Mouse (Mus musculus): Measurements from ENCODE around the gene Olfr920. TPM values are rescaled to one million over a fixed set of nuclear protein-coding genes. Genes with fewer than 3 reads are reported as not detected.

The Olfr920 gene
- polyA plus RNA-seq (2014; fragmentation: Nextera tagmentation; extraction: Ambion mirVana) = 0.03 TPM in 1 of 2 replicates, not detected in the other

GRCm38 (mm10) chr9:38751999-38752398 lies at the start of gene Olfr920:
Olfr920 (plus strand) TSS chr9:38752299.
- no peaks in the 10 kb centered on the region for H3K36me3 ChIP-seq (ENCODE audit: control insufficient read depth, insufficient read depth, low read length)
- no peaks in the 10 kb centered on the region for H3K4me1 ChIP-seq (ENCODE audit: control insufficient read depth, insufficient read depth, low read length)
- no peaks in the 10 kb centered on the region for H3K27me3 ChIP-seq (ENCODE audit: control insufficient read depth, insufficient read depth, low read length)
- no peak within 1 kb of the TSS for H3K9ac ChIP-seq (ENCODE audit: low read depth, low read length)
- no peak for ATAC-seq (replicated peaks; ENCODE audit: insufficient number of reproducible peaks, low FRiP score, low TSS enrichment)
- H3K4me2 ChIP-seq = no peak within 1 kb of the TSS
- H3K27ac ChIP-seq (ENCODE audit: low read depth, low read length) = no peak within 1 kb of the TSS
- H3K4me3 ChIP-seq (ENCODE audit: low read depth, low read length) = no peak within 1 kb of the TSS
- 88% methylated on average over 1 of the region's 1 CpGs for WGBS (ENCODE audit: insufficient replicate concordance)
- no peaks in the 10 kb centered on the region for H3K9me3 ChIP-seq (replicated peaks; ENCODE audit: control insufficient read depth, low read length)

DNA sequence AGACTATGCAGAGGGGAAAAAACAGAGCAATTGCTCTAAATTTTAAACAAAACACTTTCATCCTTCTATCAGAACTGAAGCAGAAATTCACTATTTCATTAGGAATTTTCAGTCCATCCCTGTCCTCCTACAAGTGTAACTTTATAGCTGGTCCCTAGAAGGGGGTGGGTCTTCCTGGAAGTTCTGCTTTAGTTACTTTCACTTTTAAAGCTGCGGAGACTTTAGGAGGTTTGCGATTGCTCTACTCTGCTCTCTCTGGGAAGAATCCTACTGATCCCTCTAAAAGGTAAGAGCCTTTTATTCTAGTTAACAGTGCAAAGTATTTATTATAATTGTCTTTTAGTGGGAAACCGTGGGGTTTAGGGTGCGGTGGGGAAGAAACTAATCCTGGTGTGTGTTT lies 34.0 kb upstream of the Olfr920 start, which contains the start of gene Vwa5a:
Gene Vwa5a, plus strand, starts transcription at position 167 of the 400 bp plus-strand sequence.
- Histone ChIP-seq H3K9ac (ENCODE audit: low read depth, low read length) (peak within 1 kb of the TSS; percentile 71), H3K27me3 (ENCODE audit: control insufficient read depth, insufficient read depth, low read length) (no peaks in the 10 kb centered on the region), H3K4me2 (peak within 1 kb of the TSS; percentile 74), H3K9me3 (replicated peaks; ENCODE audit: control insufficient read depth, low read length) (no peaks in the 10 kb centered on the region), H3K36me3 (ENCODE audit: control insufficient read depth, insufficient read depth, low read length) (no peaks in the 10 kb centered on the region), H3K4me3 (ENCODE audit: low read depth, low read length) (peak within 1 kb of the TSS; percentile 68), H3K27ac (ENCODE audit: low read depth, low read length) (no peak within 1 kb of the TSS), H3K4me1 (ENCODE audit: control insufficient read depth, insufficient read depth, low read length) (0 out of 2 replicates have a peak, but pooled peaks cover 2% of the 10 kb centered on the region)
- ATAC-seq (replicated peaks; ENCODE audit: insufficient number of reproducible peaks, low FRiP score, low TSS enrichment) = no peak
- WGBS (ENCODE audit: insufficient replicate concordance) = 10% methylated on average over 4 of the region's 4 CpGs

DNA sequence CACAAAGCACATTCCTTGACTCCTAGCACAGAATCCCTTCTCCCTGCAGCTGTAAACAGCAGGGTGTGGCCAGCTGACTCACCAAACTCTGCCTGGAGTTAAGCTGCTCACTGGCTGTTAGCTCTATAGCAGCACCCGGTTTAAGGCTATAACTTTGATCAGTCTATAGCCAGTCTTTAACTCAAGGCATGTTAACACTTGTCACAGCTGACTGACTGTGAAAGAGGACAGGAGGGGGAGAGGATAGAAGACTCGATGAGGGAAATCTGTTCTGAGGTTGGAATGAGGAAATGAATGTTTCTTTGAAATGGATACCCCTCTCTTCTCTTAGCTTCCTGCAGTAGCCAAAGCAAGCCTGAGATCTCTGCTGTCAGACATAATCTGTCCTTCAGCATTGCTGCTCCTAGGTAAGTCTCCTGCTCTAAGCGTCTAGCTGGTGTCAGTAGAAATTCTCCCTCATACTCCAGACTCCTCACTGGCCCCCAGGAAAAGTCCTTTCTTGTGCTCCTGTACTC lies 33.1 kb upstream of the Olfr920 start:
- Histone ChIP-seq H3K36me3 (ENCODE audit: control insufficient read depth, insufficient read depth, low read length) (no peaks in the 10 kb centered on the region), H3K4me3 (ENCODE audit: low read depth, low read length) (peak overlapping the region; percentile 68), H3K27me3 (ENCODE audit: control insufficient read depth, insufficient read depth, low read length) (no peaks in the 10 kb centered on the region), H3K9ac (ENCODE audit: low read depth, low read length) (peak overlapping the region; percentile 71), H3K27ac (ENCODE audit: low read depth, low read length) (no peak overlapping the region), H3K4me2 (peak overlapping the region; percentile 74), H3K4me1 (ENCODE audit: control insufficient read depth, insufficient read depth, low read length) (0 out of 2 replicates have a peak, but pooled peaks cover 2% of the 10 kb centered on the region), H3K9me3 (replicated peaks; ENCODE audit: control insufficient read depth, low read length) (no peaks in the 10 kb centered on the region)
- peak; percentile 57; the same call in 1 of the 2 replicates for ATAC-seq (replicated peaks; ENCODE audit: insufficient number of reproducible peaks, low FRiP score, low TSS enrichment)
- 3% methylated on average over 3 of the region's 3 CpGs for WGBS (ENCODE audit: insufficient replicate concordance)

GRCm38 (mm10) chr9:38724044-38724443 lies 28.1 kb upstream of the Olfr920 start:
- H3K4me3 ChIP-seq (ENCODE audit: low read depth, low read length) = no peak overlapping the region
- no peak overlapping the region for H3K9ac ChIP-seq (ENCODE audit: low read depth, low read length)
- no peaks in the 10 kb centered on the region for H3K27me3 ChIP-seq (ENCODE audit: control insufficient read depth, insufficient read depth, low read length)
- no peak overlapping the region for H3K27ac ChIP-seq (ENCODE audit: low read depth, low read length)
- ATAC-seq (replicated peaks; ENCODE audit: insufficient number of reproducible peaks, low FRiP score, low TSS enrichment) = no peak
- H3K4me1 ChIP-seq (ENCODE audit: control insufficient read depth, insufficient read depth, low read length) = 0 out of 2 replicates have a peak, but pooled peaks cover 2% of the 10 kb centered on the region
- no peak overlapping the region for H3K4me2 ChIP-seq
- H3K36me3 ChIP-seq (ENCODE audit: control insufficient read depth, insufficient read depth, low read length) = peaks cover 5% of the 10 kb centered on the region; the same call in 1 of the 2 replicates
- WGBS (ENCODE audit: insufficient replicate concordance) = 91% methylated on average over 1 of the region's 1 CpGs
- no peaks in the 10 kb centered on the region for H3K9me3 ChIP-seq (replicated peaks; ENCODE audit: control insufficient read depth, low read length)

DNA sequence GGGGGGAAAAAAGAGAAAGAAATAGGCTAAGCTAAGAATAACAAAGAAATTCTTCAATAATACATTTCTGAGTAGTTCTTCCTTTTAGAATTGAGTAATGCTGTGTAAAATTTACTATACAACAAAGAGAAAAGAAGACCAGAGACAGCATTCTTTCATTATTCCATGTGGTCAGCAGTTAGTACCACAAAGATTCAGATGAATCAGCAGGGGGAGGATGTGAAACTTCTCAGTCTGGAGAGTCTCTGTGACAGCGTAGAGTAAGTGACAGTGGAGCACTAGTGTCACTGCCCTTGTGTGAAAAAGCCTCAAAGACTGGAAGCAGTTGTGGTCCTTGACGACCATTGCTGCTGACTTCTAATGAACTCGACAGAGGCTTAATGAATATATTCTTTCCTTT lies 23.9 kb upstream of the Olfr920 start:
- Histone ChIP-seq H3K27me3 (ENCODE audit: control insufficient read depth, insufficient read depth, low read length) (no peaks in the 10 kb centered on the region), H3K36me3 (ENCODE audit: control insufficient read depth, insufficient read depth, low read length) (peaks cover 5% of the 10 kb centered on the region; the same call in 1 of the 2 replicates), H3K4me3 (ENCODE audit: low read depth, low read length) (no peak overlapping the region), H3K9me3 (replicated peaks; ENCODE audit: control insufficient read depth, low read length) (no peaks in the 10 kb centered on the region), H3K4me2 (no peak overlapping the region), H3K4me1 (ENCODE audit: control insufficient read depth, insufficient read depth, low read length) (no peaks in the 10 kb centered on the region), H3K27ac (ENCODE audit: low read depth, low read length) (no peak overlapping the region), H3K9ac (ENCODE audit: low read depth, low read length) (no peak overlapping the region)
- no peak for ATAC-seq (replicated peaks; ENCODE audit: insufficient number of reproducible peaks, low FRiP score, low TSS enrichment)
- 78% methylated on average over 3 of the region's 3 CpGs for WGBS (ENCODE audit: insufficient replicate concordance)

DNA sequence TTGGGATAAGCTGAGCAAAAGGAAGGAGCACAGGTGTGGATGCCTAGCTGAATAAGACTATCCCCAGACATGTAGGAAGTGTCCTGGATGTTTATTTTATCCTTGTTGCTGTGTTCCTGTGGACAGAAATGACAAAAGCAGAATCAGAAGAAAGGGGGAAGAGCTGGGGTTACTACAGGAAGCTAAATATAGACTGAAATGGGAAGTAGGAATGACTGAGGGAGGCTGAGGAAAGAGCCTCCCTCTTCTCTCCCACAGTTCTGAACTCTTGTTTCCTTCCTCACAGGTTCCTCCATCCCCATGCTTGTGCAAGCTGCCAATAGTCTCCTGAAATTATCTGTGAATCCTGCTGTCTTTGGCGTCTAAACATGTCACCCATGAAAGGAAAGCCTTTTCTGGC lies 10.7 kb upstream of the Olfr920 start:
- no peak for ATAC-seq (replicated peaks; ENCODE audit: insufficient number of reproducible peaks, low FRiP score, low TSS enrichment)
- WGBS (ENCODE audit: insufficient replicate concordance) = 70% methylated on average over 1 of the region's 1 CpGs
- H3K9ac ChIP-seq (ENCODE audit: low read depth, low read length) = no peak overlapping the region
- H3K27me3 ChIP-seq (ENCODE audit: control insufficient read depth, insufficient read depth, low read length) = no peaks in the 10 kb centered on the region
- H3K9me3 ChIP-seq (replicated peaks; ENCODE audit: control insufficient read depth, low read length) = no peaks in the 10 kb centered on the region
- no peak overlapping the region for H3K4me2 ChIP-seq
- H3K36me3 ChIP-seq (ENCODE audit: control insufficient read depth, insufficient read depth, low read length) = no peaks in the 10 kb centered on the region
- no peak overlapping the region for H3K27ac ChIP-seq (ENCODE audit: low read depth, low read length)
- no peak overlapping the region for H3K4me3 ChIP-seq (ENCODE audit: low read depth, low read length)
- no peaks in the 10 kb centered on the region for H3K4me1 ChIP-seq (ENCODE audit: control insufficient read depth, insufficient read depth, low read length)

- Histone ChIP-seq H3K4me3 (ENCODE audit: low read depth, low read length) (no peak overlapping the region), H3K4me1 (ENCODE audit: control insufficient read depth, insufficient read depth, low read length) (no peaks in the 10 kb centered on the region), H3K27ac (ENCODE audit: low read depth, low read length) (no peak overlapping the region), H3K9me3 (replicated peaks; ENCODE audit: control insufficient read depth, low read length) (no peaks in the 10 kb centered on the region), H3K27me3 (ENCODE audit: control insufficient read depth, insufficient read depth, low read length) (no peaks in the 10 kb centered on the region), H3K36me3 (ENCODE audit: control insufficient read depth, insufficient read depth, low read length) (no peaks in the 10 kb centered on the region), H3K4me2 (no peak overlapping the region), H3K9ac (ENCODE audit: low read depth, low read length) (no peak overlapping the region)
- WGBS (ENCODE audit: insufficient replicate concordance) = 69% methylated on average over 4 of the region's 4 CpGs
- no peak for ATAC-seq (replicated peaks; ENCODE audit: insufficient number of reproducible peaks, low FRiP score, low TSS enrichment)
Measured at GRCm38 (mm10) chr9:38744619-38745315, 7.3 kb upstream of the Olfr920 start.

DNA sequence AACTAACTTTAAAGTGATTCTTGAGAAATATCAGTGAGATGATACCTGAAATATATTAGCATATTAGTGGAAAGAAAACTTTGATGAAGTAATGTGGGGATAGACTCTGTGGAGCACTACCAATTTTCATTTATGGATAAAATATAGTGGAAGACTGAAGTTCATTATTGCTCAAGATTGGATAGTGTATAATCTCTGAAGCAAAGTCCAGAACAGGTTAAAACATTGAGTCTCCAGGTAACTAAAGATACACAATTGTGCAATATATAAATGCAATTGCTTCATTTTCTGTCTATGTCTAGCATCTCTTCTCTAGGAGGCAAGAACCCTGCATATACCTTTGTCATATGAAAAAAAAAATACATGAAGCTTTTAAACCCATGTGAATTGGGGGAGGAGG lies 20.7 kb downstream of the Olfr920 start, which contains the start of gene Olfr921:
Gene Olfr921, plus strand, starts transcription at position 301 of the 400 bp plus-strand sequence.
- H3K4me3 ChIP-seq (ENCODE audit: low read depth, low read length) = no peak within 1 kb of the TSS
- H3K36me3 ChIP-seq (ENCODE audit: control insufficient read depth, insufficient read depth, low read length) = no peaks in the 10 kb centered on the region
- H3K4me2 ChIP-seq = no peak within 1 kb of the TSS
- ATAC-seq (replicated peaks; ENCODE audit: insufficient number of reproducible peaks, low FRiP score, low TSS enrichment) = no peak
- no peak within 1 kb of the TSS for H3K9ac ChIP-seq (ENCODE audit: low read depth, low read length)
- H3K27ac ChIP-seq (ENCODE audit: low read depth, low read length) = no peak within 1 kb of the TSS
- no peaks in the 10 kb centered on the region for H3K4me1 ChIP-seq (ENCODE audit: control insufficient read depth, insufficient read depth, low read length)
- H3K27me3 ChIP-seq (ENCODE audit: control insufficient read depth, insufficient read depth, low read length) = no peaks in the 10 kb centered on the region
- no peaks in the 10 kb centered on the region for H3K9me3 ChIP-seq (replicated peaks; ENCODE audit: control insufficient read depth, low read length)

All from heart, embryonic 11.5 days (tissue).